Mouse (Mus musculus): Measurements from ENCODE around the gene Prr15l.

Prr15l gene

GRCm38 (mm10) chr11:96919003-96919402 lies 8.9 kb upstream of the Prr15l start:
- no peak for DNase-seq (ENCODE audit: low spot score)

- no peak for DNase-seq (ENCODE audit: low spot score)
Measured at GRCm38 (mm10) chr11:96924861-96925260, 3.0 kb upstream of the Prr15l start.

- no peak for DNase-seq (ENCODE audit: low spot score)
Measured at GRCm38 (mm10) chr11:96925469-96926148, 2.3 kb upstream of the Prr15l start.

- no peak for DNase-seq (ENCODE audit: low spot score)
Measured at GRCm38 (mm10) chr11:96926587-96926986, 1.3 kb upstream of the Prr15l start.

- DNase-seq (ENCODE audit: low spot score): no peak
Measured at GRCm38 (mm10) chr11:96928691-96929090, 787 bp downstream of the Prr15l start.

- no peak for DNase-seq (ENCODE audit: low spot score)
Measured at GRCm38 (mm10) chr11:96929096-96929765, 1.3 kb downstream of the Prr15l start.

GRCm38 (mm10) chr11:96929766-96930331 lies 1.9 kb downstream of the Prr15l start:
- no peak for DNase-seq (ENCODE audit: low spot score)

- no peak for DNase-seq (ENCODE audit: low spot score)
Measured at GRCm38 (mm10) chr11:96931327-96932062, 3.6 kb downstream of the Prr15l start.

GRCm38 (mm10) chr11:96933562-96934276 lies 5.8 kb downstream of the Prr15l start:
- DNase-seq (ENCODE audit: low spot score): no peak

- peak; percentile 82 for DNase-seq (ENCODE audit: low spot score)
Measured at GRCm38 (mm10) chr11:96934921-96935356, 7.0 kb downstream of the Prr15l start.

GRCm38 (mm10) chr11:96935872-96936650 lies 8.2 kb downstream of the Prr15l start:
- DNase-seq (ENCODE audit: low spot score): no peak

GRCm38 (mm10) chr11:96937549-96938425 lies 9.9 kb downstream of the Prr15l start:
- DNase-seq (ENCODE audit: low spot score): peak; percentile 70

GRCm38 (mm10) chr11:96938426-96938800 lies 10.5 kb downstream of the Prr15l start:
- DNase-seq (ENCODE audit: low spot score): no peak

- no peak for DNase-seq (ENCODE audit: low spot score)
Measured at GRCm38 (mm10) chr11:96940578-96941465, 12.9 kb downstream of the Prr15l start.

- DNase-seq (ENCODE audit: low spot score): no peak
Measured at GRCm38 (mm10) chr11:96941989-96942590, 14.2 kb downstream of the Prr15l start.

GRCm38 (mm10) chr11:96943746-96944304 lies 15.9 kb downstream of the Prr15l start, which contains the start of gene Pnpo:
Gene Pnpo, minus strand, starts transcription at chr11:96943986.
- peak; percentile 95 for DNase-seq (ENCODE audit: low spot score)

GRCm38 (mm10) chr11:96944844-96945580 lies 17.1 kb downstream of the Prr15l start:
- no peak for DNase-seq (ENCODE audit: low spot score)

GRCm38 (mm10) chr11:96946498-96946897 lies 18.6 kb downstream of the Prr15l start:
- no peak for DNase-seq (ENCODE audit: low spot score)
